Mouse (Mus musculus) hindbrain, embryonic 12.5 days (tissue): ENCODE measurements around the gene Dcst2. TPM values are rescaled to one million over a fixed set of nuclear protein-coding genes. Genes with fewer than 3 reads are reported as not detected.

ENCODE experiments used
- ATAC-seq: fragments of 200-750 bp; cut with Nextera tagmentation; 2 replicates; pipeline ENCODE4 v1.8.0; 2017; ENCODE audit warnings: moderate TSS enrichment; ENCODE audit not compliant: low FRiP score
- H3K27ac ChIP-seq: fragments of 300-500 bp; sonication (generic); 2 replicates; pipeline ENCODE4 v1.5.1; 2016; ENCODE audit warnings: mild to moderate bottlenecking
- H3K27me3 ChIP-seq: fragments of 300-500 bp; sonication (generic); 2 replicates; pipeline ENCODE4 v1.6.1; 2016; ENCODE audit warnings: mild to moderate bottlenecking
- H3K36me3 ChIP-seq: fragments of 300-500 bp; sonication (generic); 2 replicates; pipeline ENCODE4 v1.6.1; 2016; ENCODE audit warnings: mild to moderate bottlenecking
- H3K4me1 ChIP-seq: fragments of 300-500 bp; sonication (generic); 2 replicates; pipeline ENCODE4 v1.6.1; 2016
- H3K4me2 ChIP-seq: fragments of 300-500 bp; sonication (generic); replicated peaks from 2 replicates; pipeline ENCODE4 v1.6.1; 2016; ENCODE audit warnings: mild to moderate bottlenecking
- H3K4me3 ChIP-seq: fragments of 300-500 bp; sonication (generic); 2 replicates; pipeline ENCODE4 v1.5.1; 2016; ENCODE audit warnings: mild to moderate bottlenecking
- H3K9ac ChIP-seq: fragments of 300-500 bp; sonication (generic); 2 replicates; pipeline ENCODE4 v1.6.1; 2016; ENCODE audit warnings: mild to moderate bottlenecking, moderate library complexity
- H3K9me3 ChIP-seq: fragments of 300-500 bp; sonication (generic); replicated peaks from 2 replicates; pipeline ENCODE4 v1.6.1; 2016; ENCODE audit warnings: mild to moderate bottlenecking
- WGBS: fragments of 180-500 bp; shearing (Covaris S2); methylation state at CpG from one replicate; pipeline ENCODE4 v1.1.7; 2016; 5-methylcytosine and 5-hydroxymethylcytosine counted together
- polyA plus RNA-seq: library from polyadenylated mRNA; unstranded; fragments of >200 nt; fragmentation: Nextera tagmentation; extraction: Ambion mirVana; gene quantifications from 2 replicates; pipeline ENCODE4 v1.2.1, GENCODE M21; 2016

Dcst2 gene
- polyA plus RNA-seq, 1 experiment from 2014 or later: 0.12 TPM

DNA sequence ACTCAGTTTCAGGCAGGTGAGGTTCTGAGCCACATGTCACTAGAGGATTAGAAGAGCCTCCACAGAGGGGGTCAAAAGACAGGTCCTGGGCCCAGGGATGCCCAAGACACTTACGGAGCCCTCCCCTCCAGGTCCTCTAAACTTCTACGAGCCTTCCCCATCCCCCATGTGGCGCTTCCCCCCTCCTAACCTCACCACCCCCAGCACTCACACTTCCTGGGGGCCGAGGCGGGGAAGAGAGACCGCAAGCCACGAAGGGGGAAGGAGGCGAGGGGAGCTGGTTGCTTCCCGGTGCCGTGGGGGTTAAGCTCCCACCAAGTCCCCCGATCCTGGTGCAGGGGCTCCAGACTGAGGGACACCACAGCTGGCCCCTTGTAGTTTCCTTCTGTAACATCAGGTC is 23.7 kb downstream of the Dcst2 start:
- H3K36me3 ChIP-seq: no peaks in the 10 kb centered on the region
- H3K4me3 ChIP-seq: no peak overlapping the region
- WGBS: 42% methylated on average over 10 of the region's 11 CpGs
- ATAC-seq: no peak
- H3K27ac ChIP-seq: no peak overlapping the region
- H3K4me1 ChIP-seq: peaks cover 7% of the 10 kb centered on the region
- no peak overlapping the region for H3K4me2 ChIP-seq
- no peak overlapping the region for H3K9ac ChIP-seq
- H3K27me3 ChIP-seq: peaks cover 8% of the 10 kb centered on the region
- H3K9me3 ChIP-seq: no peaks in the 10 kb centered on the region

DNA sequence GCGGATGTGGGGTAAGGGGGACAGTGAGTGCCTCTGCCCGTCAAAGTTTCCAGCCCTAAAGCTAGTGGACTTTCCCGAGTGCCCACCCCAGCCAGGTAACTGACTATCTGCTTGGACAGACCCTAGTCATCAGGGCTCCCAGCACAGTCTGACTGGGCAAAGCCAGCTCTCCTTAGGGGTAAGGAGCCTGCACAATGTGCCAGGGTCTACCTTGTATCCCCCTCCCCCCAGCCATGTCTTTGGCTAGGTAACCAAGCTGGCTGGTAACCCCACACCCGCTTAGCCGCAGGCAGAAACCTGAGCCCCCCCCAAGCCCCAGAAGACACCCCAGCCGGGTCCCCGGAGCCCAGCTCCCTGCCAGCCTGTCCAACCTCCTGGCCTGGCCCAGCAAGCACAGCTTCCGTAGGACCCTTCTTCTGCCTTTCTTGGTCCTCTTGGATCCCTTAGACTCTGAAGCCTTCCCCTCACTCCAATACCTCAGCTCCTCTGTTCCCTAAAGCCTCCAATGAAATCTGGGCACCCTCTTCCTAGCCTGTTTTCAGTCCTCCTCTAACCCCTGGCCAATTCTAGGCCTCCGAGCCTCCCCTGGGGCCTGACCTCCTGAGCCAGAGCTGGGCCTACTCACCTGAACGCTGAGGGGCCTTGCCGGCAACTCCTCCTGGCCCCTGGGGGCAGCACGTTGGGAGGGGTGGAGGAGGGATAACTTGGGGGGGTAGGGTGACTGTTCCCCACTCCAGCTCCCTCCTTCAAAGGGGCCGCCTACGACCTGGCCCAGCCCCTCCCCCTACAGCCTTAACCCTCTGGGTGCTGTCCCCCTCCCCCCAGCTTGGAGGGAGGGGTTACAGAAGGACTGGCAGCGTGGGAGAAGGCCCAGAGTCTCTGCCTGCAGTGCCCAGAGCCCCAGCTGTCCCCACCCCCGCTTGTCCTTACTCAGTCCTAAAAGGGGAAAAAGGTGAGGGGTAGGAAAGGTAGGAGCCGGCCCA is 25.0 kb downstream of the Dcst2 start:
- H3K9ac ChIP-seq: no peak overlapping the region
- no peak overlapping the region for H3K4me3 ChIP-seq
- 50% methylated on average over 17 of the region's 17 CpGs for WGBS
- no peak overlapping the region for H3K4me2 ChIP-seq
- H3K9me3 ChIP-seq: no peaks in the 10 kb centered on the region
- no peak overlapping the region for H3K27ac ChIP-seq
- H3K4me1 ChIP-seq: peaks cover 20% of the 10 kb centered on the region
- no peak for ATAC-seq
- H3K36me3 ChIP-seq: no peaks in the 10 kb centered on the region
- peaks cover 19% of the 10 kb centered on the region for H3K27me3 ChIP-seq

DNA sequence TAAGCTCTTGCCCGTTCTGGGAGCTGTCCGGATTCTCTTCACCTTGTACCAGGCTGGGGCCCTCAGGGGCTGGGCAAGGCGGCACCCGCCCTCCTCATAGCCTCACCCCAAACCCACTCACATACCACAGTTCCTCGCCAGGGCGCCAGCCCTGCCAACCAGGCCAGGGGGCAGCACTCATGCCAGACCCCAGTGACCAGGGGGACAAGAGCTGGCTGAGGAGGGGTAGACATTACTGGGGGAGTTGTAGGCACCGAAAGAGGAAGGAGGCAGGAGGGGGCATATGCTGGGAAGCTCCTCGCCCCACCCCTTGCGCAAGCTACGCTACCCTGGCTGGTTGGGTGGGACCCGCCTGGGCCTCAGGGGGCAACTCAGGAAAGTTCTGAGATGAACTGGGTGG is 25.9 kb downstream of the Dcst2 start:
- 71% methylated on average over 11 of the region's 11 CpGs for WGBS
- no peak overlapping the region for H3K27ac ChIP-seq

DNA sequence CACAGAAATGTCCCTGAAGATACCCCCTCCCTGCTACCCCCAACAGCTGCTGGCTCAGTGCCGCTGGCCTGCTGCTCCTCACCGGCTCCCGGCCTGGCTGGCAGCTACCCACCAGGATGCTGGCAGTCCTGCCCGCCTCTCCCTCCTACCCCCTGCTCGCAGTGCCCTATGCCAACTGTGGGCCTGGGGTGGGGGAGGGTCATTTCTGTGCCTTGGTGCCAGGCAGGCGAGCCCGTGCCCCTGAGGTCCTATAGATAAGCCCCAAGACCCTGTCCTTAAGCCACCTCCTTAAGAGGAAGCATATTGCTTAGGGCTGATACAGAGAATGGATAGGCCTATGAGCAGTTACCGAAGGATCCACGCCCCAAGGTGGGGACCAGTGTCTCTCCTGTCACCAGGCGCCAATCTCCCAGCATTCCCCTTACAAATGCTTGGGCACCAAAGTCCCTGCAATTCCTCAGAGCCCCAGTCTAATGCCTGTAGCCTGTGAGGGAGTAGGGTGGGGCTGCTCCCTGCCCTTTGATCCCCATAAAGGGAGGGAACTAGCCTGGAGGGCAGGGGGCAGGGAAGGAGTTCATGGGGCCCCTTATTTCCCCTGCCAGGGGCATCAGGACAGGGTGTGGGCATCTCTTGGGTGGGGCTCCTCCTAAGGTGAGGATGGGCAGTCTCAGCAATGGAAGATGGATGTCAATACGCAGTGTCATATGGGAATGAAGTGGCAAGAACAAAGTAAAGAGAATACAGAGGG is 26.5 kb downstream of the Dcst2 start:
- Histone ChIP-seq H3K9ac (no peak overlapping the region), H3K9me3 (no peaks in the 10 kb centered on the region), H3K27me3 (peaks cover 32% of the 10 kb centered on the region), H3K4me1 (peaks cover 36% of the 10 kb centered on the region), H3K36me3 (no peaks in the 10 kb centered on the region), H3K4me2 (0 out of 2 replicates have a peak overlapping the region, but pooled peaks have one; percentile 11), H3K4me3 (no peak overlapping the region), H3K27ac (no peak overlapping the region)
- 73% methylated on average over 11 of the region's 11 CpGs for WGBS
- ATAC-seq: no peak

More for the DNA sequence above, 25.9 kb downstream of the Dcst2 start:
- ATAC-seq: no peak
- peaks cover 28% of the 10 kb centered on the region for H3K27me3 ChIP-seq
- H3K4me2 ChIP-seq: no peak overlapping the region
- peaks cover 29% of the 10 kb centered on the region for H3K4me1 ChIP-seq
- no peak overlapping the region for H3K9ac ChIP-seq
- no peak overlapping the region for H3K4me3 ChIP-seq
- no peaks in the 10 kb centered on the region for H3K9me3 ChIP-seq
- no peaks in the 10 kb centered on the region for H3K36me3 ChIP-seq

DNA sequence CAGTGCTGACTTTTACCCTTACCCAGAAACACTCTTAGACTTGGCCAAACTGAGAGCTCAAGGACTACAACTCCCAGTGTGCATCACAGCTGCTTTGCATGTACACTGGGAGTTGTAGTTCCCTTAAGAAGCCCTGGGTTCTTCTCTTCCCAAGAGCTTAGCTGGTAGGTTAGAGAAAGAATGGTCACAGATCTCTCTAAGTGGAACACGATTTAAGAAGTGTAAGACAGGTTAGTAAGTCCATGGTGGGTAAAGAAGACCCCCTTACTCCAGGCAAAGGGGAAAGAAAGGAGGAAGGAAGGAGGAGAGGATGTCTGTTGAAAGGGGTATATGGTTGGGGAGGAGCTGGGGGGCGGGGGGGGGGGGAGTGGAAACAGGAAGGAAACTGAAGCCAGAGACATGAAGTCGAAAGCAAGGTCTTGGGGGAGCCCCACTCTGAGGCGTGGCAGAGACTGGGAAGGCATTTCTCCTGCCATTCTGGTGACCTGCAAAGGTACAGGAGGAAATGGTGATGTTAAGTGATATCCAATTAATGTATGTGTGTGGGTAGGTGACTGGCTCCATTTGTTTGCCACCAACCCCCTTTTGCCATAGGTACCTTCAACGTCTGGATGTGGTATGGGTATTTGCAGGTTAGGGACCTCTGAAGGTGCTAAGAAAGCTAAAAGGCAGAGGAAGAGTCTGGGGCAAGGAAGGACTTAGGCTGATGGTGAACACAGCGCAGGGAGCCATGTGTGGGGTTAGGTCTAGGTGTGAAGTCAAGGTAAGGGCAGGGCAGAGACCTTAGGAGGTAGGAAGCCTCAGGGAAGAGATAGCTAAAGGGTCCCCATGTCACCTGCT is 27.3 kb downstream of the Dcst2 start:
- Histone ChIP-seq H3K9ac (no peak overlapping the region), H3K4me2 (no peak overlapping the region), H3K27me3 (peaks cover 32% of the 10 kb centered on the region), H3K27ac (no peak overlapping the region), H3K4me1 (peaks cover 39% of the 10 kb centered on the region), H3K4me3 (no peak overlapping the region), H3K36me3 (no peaks in the 10 kb centered on the region), H3K9me3 (no peaks in the 10 kb centered on the region)
- ATAC-seq: no peak
- WGBS: 74% methylated on average over 5 of the region's 6 CpGs

DNA sequence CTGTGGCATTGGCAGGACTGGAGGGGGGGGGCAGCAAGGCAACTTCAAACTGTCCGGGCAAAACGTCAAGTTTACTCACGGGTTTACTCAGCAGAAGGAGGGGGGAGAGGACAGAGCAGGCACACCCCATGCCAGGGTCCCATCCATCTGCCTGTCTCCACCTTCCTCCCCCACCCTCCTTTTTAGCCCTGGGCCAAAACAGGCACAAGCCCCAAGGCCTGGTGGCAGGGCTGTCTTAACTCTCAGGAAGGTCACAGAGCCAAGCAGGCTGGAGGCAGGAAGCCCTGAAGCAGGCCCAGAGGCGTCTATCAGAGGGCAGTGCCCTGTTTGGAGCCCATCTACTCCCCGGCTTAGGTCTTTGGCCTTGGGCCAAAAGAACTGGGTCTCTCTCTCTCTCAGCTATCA is 28.3 kb downstream of the Dcst2 start:
- no peak for ATAC-seq
- Histone ChIP-seq H3K4me2 (no peak overlapping the region), H3K4me1 (peaks cover 48% of the 10 kb centered on the region), H3K4me3 (no peak overlapping the region), H3K27me3 (peaks cover 35% of the 10 kb centered on the region), H3K9ac (no peak overlapping the region), H3K27ac (no peak overlapping the region), H3K36me3 (no peaks in the 10 kb centered on the region), H3K9me3 (no peaks in the 10 kb centered on the region)
- 46% methylated on average over 4 of the region's 5 CpGs for WGBS

DNA sequence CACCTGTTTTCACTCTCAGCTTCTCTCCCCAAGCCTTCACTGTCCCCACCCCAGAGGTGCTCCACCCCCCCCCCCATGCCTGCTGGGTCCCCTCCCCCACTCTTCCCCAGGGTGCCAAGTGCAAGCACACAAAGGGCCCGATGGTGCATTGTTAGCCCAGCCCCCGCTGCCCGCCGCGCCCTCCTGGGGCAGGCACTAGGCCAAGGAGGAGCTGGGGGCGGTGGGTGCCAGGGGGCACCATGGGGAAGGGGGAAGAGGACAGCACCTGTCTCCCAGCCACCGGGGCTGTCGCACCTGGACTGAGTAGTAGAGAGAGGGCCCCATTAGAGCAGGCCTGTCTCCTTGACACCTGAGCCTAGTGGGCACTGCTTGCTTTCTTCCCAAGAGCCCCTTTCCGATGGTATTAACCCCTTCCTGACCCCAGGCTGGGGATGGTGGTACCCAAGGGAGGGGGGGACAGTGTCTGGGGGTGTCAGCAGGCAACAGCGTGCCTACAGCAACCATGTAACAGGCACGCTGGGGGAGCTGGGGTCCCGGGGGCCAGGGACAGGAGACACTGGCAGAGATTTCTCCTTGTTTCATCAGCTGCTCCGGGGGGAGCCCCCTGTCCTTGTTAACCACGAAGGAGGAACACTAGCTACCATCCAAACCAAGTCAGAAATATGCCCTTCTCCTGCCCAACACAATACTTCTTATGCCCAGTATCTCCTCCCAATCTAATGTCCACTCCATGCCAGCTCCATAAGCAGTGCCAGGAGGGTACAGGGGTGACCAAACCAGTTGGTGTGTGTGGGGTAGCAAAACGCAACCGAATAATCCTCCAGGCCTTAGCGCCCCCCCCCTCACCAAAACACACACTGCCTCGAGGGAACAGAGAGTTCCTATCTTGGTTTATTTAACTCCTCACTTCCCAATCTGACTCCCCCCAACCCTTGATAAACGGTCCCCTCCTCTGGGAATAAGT is 29.2 kb downstream of the Dcst2 start:
- Histone ChIP-seq H3K36me3 (no peaks in the 10 kb centered on the region), H3K4me2 (peak overlapping the region; percentile 100), H3K4me3 (peak overlapping the region; percentile 55), H3K9ac (peak overlapping the region; percentile 68), H3K27me3 (peaks cover 42% of the 10 kb centered on the region), H3K9me3 (no peaks in the 10 kb centered on the region), H3K4me1 (peaks cover 57% of the 10 kb centered on the region), H3K27ac (no peak overlapping the region)
- no peak for ATAC-seq
- WGBS: 10% methylated on average over 17 of the region's 19 CpGs

DNA sequence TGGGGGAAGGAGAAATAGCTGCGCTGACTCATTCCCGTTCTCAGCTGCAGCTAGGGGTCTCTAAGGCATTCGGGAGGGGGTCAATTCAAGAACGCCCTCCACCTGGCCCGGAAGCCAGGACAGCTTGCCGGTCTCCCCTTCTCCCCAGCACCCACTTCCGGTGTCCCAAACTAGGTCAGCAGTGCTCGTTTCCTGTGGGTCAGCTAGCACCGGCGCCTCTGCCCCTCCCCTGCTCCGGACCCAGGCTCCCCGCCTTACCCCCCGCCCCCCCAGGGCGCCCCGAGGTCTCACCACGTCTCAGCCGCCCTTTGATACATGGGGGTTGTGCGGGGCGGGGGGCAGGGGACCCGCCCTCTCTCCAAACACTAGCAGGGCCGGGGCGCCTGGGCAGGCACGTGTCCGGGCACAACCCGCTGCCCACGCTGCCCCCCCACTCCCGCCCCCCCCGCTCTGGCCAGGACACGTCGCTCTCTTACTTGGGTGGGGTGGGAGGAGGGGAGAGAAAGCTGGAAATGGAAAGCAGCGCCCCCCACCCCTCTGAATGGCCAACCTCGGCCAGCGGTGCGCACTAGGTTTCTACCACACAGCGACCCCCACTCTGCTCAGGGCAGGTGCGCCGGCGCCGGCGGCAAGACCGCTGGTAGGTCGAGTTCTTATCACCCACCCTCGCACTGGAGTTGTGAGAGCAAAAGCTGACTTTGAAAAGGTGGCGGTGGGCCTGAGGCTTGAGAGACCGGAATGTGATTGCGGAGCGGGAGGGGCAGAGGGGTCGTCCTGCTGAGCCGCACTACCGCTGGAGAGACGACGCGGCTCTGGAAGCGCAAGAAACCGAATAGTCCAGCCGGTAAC is 30.1 kb downstream of the Dcst2 start:
- Histone ChIP-seq H3K36me3 (no peaks in the 10 kb centered on the region), H3K27me3 (peaks cover 46% of the 10 kb centered on the region)

DNA sequence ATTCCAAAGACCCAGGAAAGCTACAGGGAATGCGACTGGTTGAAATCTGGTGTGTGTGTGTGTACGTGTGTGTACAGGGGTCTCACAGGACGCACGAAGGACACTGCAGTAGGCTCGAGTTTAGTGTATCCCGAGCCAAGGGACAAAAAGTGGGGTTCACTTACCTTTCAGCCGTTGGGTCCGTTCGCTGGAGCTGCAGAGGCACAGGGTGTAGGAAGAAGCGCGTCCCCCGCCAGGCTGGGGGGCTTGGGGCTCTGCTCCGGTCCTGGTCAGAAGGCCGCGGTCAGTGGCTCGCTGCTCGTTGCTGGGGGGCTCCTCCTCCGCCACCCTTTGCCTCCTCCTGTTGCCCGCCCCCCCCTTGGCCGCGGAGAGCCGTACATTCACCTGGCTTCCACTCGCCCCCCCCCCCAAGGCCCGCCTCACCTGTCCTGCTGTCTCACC is 31.1 kb downstream of the Dcst2 start:
- WGBS: 1% methylated on average over 19 of the region's 24 CpGs
- ATAC-seq: no peak
- Histone ChIP-seq H3K27me3 (peaks cover 46% of the 10 kb centered on the region), H3K4me2 (peak overlapping the region; percentile 100), H3K27ac (no peak overlapping the region), H3K9ac (peak overlapping the region; percentile 68), H3K9me3 (no peaks in the 10 kb centered on the region), H3K36me3 (no peaks in the 10 kb centered on the region), H3K4me3 (peak overlapping the region; percentile 55), H3K4me1 (peaks cover 62% of the 10 kb centered on the region)

More for the DNA sequence above, 30.1 kb downstream of the Dcst2 start:
- Histone ChIP-seq H3K27ac (no peak overlapping the region), H3K4me3 (peak overlapping the region; percentile 55), H3K4me1 (peaks cover 64% of the 10 kb centered on the region), H3K4me2 (peak overlapping the region; percentile 100), H3K9me3 (no peaks in the 10 kb centered on the region), H3K9ac (peak overlapping the region; percentile 68)
- under 1% methylated on average over 50 of the region's 56 CpGs for WGBS
- ATAC-seq: no peak

DNA sequence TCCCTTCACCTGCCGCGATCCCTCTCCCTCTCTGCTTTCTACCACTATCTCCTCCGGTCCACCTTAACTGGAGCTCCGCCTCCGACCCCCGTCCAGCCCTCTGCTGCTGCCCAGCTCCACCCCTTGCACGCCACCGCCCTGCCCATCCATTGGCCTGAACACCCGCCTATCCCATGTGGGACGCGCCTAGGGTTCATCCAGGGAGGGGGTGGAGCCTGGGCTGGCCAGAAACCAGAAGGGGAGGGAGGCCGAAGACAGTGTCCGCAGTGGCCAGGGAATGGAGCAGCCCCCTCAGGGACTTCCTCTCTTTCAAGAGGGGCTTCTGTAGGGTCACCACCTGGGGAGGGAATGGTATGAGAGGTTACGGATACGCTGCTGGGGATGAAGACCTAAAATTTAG is 31.8 kb downstream of the Dcst2 start:
- Histone ChIP-seq H3K4me3 (peak overlapping the region; percentile 55), H3K27me3 (peaks cover 46% of the 10 kb centered on the region), H3K9ac (peak overlapping the region; percentile 59), H3K9me3 (no peaks in the 10 kb centered on the region), H3K4me2 (peak overlapping the region; percentile 100), H3K36me3 (no peaks in the 10 kb centered on the region), H3K4me1 (peaks cover 62% of the 10 kb centered on the region), H3K27ac (peak overlapping the region; percentile 71)
- ATAC-seq: peak; percentile 93
- 1% methylated on average over 15 of the region's 15 CpGs for WGBS
